1 mouse cellular context compared by ENCODE assay signal in genomic region chr5:30950451-30950850, GRCm38 (mm10).
TF ChIP-seq lines count a peak whose summit lies in the region.

No protein-coding gene starts in this region.

TF ChIP-seq in MEL, 35 proteins besides CTCF, POLR2A, EP300 and RAD21:
- TF ChIP-seq RCOR1 (IDR thresholded peaks at IDR 0.05; ENCODE audit: low read depth, low read length), result 0 out of 2 replicates have a peak, but pooled peaks have one; percentile 23
- TF ChIP-seq POLR2AphosphoS5 (IDR thresholded peaks at IDR 0.05; ENCODE audit: borderline replicate concordance, low read depth, low read length), result no peak
